ENCODE assay signal across 8 mouse cellular contexts in genomic region chr2:119476621-119477391, GRCm38 (mm10). TPM values are rescaled to one million over a fixed set of nuclear protein-coding genes. Genes with fewer than 3 reads are reported as not detected.
A peak's percentile ranks its signal among the peaks of the same experiment; 100 is the strongest.
DNase-seq lines count a peak whose midpoint lies in the region; ATAC-seq and TF ChIP-seq lines count a peak whose summit lies in the region.

No protein-coding gene starts in this region.

- peaks cover 7% of the 10 kb centered on the region; the same call in 1 of the 2 replicates for H3K36me3 ChIP-seq in heart, embryonic 10.5 days
- peaks cover 3% of the 10 kb centered on the region; the same call in 1 of the 2 replicates for H3K36me3 ChIP-seq in kidney, embryonic 14.5 days (ENCODE audit: control insufficient read depth, insufficient read depth, low read length)
- peaks cover 3% of the 10 kb centered on the region; the same call in 1 of the 2 replicates for H3K36me3 ChIP-seq in limb, embryonic 14.5 days (ENCODE audit: control insufficient read depth, insufficient read depth, low read length)
- H3K36me3 ChIP-seq in midbrain, embryonic 16.5 days (ENCODE audit: control insufficient read depth, insufficient read depth, low read length) = no peaks in the 10 kb centered on the region

- no peaks in the 10 kb centered on the region for H3K9me3 ChIP-seq in heart, embryonic 10.5 days
- H3K9me3 ChIP-seq in kidney, embryonic 14.5 days (ENCODE audit: control insufficient read depth, low read length) = no peaks in the 10 kb centered on the region
- H3K9me3 ChIP-seq in limb, embryonic 14.5 days (ENCODE audit: control insufficient read depth, low read length) = no peaks in the 10 kb centered on the region
- H3K9me3 ChIP-seq in midbrain, embryonic 16.5 days (replicated peaks; ENCODE audit: control insufficient read depth, low read length, poor library complexity, severe bottlenecking) = no peaks in the 10 kb centered on the region

- peak overlapping the region; percentile 98 for H3K9ac ChIP-seq in kidney, embryonic 14.5 days (ENCODE audit: low read depth, low read length)
- peak overlapping the region; percentile 99 for H3K9ac ChIP-seq in limb, embryonic 14.5 days (ENCODE audit: low read depth, low read length, severe bottlenecking)
- peak overlapping the region; percentile 89 for H3K9ac ChIP-seq in midbrain, embryonic 16.5 days (ENCODE audit: low read depth, low read length)

- peak; percentile 86 for DNase-seq in CD4-positive helper T cell, adult 2 months (ENCODE audit: low read depth, low spot score)
- DNase-seq in brain, adult 2 months (ENCODE audit: low read depth, low spot score) = peak; percentile 76
- DNase-seq in heart, embryonic 10.5 days (ENCODE audit: low spot score) = peak; percentile 92
- peak; percentile 58 for DNase-seq in limb, embryonic 14.5 days (ENCODE audit: low spot score)
- DNase-seq in spleen, postnatal 36 days (ENCODE audit: low spot score in 2 of 2) = peak; percentile 74 to 77

- H3K4me1 ChIP-seq in embryonic fibroblast, embryonic 13.5 days (ENCODE audit: control insufficient read depth, insufficient read depth, low read length) = peaks cover 7% of the 10 kb centered on the region
- peaks cover 21% of the 10 kb centered on the region for H3K4me1 ChIP-seq in heart, embryonic 10.5 days
- H3K4me1 ChIP-seq in kidney, embryonic 14.5 days (ENCODE audit: control insufficient read depth, insufficient read depth, low read length) = peaks cover 7% of the 10 kb centered on the region
- peaks cover 12% of the 10 kb centered on the region for H3K4me1 ChIP-seq in limb, embryonic 14.5 days (ENCODE audit: control insufficient read depth, insufficient read depth, low read length)
- peaks cover 21% of the 10 kb centered on the region for H3K4me1 ChIP-seq in midbrain, embryonic 16.5 days (ENCODE audit: control insufficient read depth, insufficient read depth, low read length)

- no peak for TF ChIP-seq CTCF in embryonic fibroblast, embryonic 13.5 days (IDR thresholded peaks at IDR 0.05; ENCODE audit: borderline replicate concordance, insufficient read depth, low read length)

- H3K4me2 ChIP-seq in kidney, embryonic 14.5 days (replicated peaks; ENCODE audit: low read depth, low read length) = peak overlapping the region; percentile 59
- H3K4me2 ChIP-seq in limb, embryonic 14.5 days (replicated peaks; ENCODE audit: low read depth, low read length, severe bottlenecking) = peak overlapping the region; percentile 75
- H3K4me2 ChIP-seq in midbrain, embryonic 16.5 days (ENCODE audit: low read length) = peak overlapping the region; percentile 68

- H3K4me3 ChIP-seq in embryonic fibroblast, embryonic 13.5 days (ENCODE audit: insufficient read depth, low read length) = peak overlapping the region; percentile 71
- peak overlapping the region; percentile 89 for H3K4me3 ChIP-seq in heart, embryonic 10.5 days
- H3K4me3 ChIP-seq in kidney, embryonic 14.5 days (ENCODE audit: low read length) = peak overlapping the region; percentile 55
- peak overlapping the region; percentile 72 for H3K4me3 ChIP-seq in limb, embryonic 14.5 days (replicated peaks; ENCODE audit: low read length)
- H3K4me3 ChIP-seq in midbrain, embryonic 16.5 days (ENCODE audit: low read depth, low read length) = peak overlapping the region; percentile 96

- H3K27me3 ChIP-seq in heart, embryonic 10.5 days (ENCODE audit: insufficient read depth, poor library complexity, severe bottlenecking) = no peaks in the 10 kb centered on the region
- H3K27me3 ChIP-seq in kidney, embryonic 14.5 days (ENCODE audit: control insufficient read depth, insufficient read depth, low read length) = no peaks in the 10 kb centered on the region
- H3K27me3 ChIP-seq in limb, embryonic 14.5 days (ENCODE audit: control insufficient read depth, insufficient read depth, low read length) = no peaks in the 10 kb centered on the region
- H3K27me3 ChIP-seq in midbrain, embryonic 16.5 days (ENCODE audit: control insufficient read depth, insufficient read depth, low read depth, low read length) = no peaks in the 10 kb centered on the region

- peak; percentile 77 for ATAC-seq in kidney, embryonic 14.5 days (ENCODE audit: low FRiP score, low TSS enrichment)
- peak; percentile 34 for ATAC-seq in limb, embryonic 14.5 days (ENCODE audit: low FRiP score, low read depth)
- peak; percentile 77 for ATAC-seq in midbrain, embryonic 16.5 days

- under 1% methylated on average over 44 of the region's 44 CpGs for WGBS in heart, embryonic 10.5 days
- under 1% methylated on average over 34 of the region's 44 CpGs for WGBS in kidney, embryonic 14.5 days
- WGBS in limb, embryonic 14.5 days = under 1% methylated on average over 40 of the region's 44 CpGs
- under 1% methylated on average over 36 of the region's 44 CpGs for WGBS in midbrain, embryonic 16.5 days

- TF ChIP-seq POLR2A in embryonic fibroblast, embryonic 13.5 days (IDR thresholded peaks at IDR 0.05; ENCODE audit: low read depth, low read length) = no peak; the same call in none of the 2 replicates
- no peak for TF ChIP-seq POLR2A in limb, embryonic 14.5 days (IDR thresholded peaks at IDR 0.05; ENCODE audit: borderline replicate concordance, extremely low read depth, insufficient read depth, insufficient read length)

- peak overlapping the region; percentile 80 for H3K27ac ChIP-seq in embryonic fibroblast, embryonic 13.5 days (ENCODE audit: insufficient read depth, low read length)
- H3K27ac ChIP-seq in heart, embryonic 10.5 days = peak overlapping the region; percentile 100
- H3K27ac ChIP-seq in kidney, embryonic 14.5 days (ENCODE audit: low read depth, low read length) = peak overlapping the region; percentile 97
- peak overlapping the region; percentile 99 for H3K27ac ChIP-seq in limb, embryonic 14.5 days (replicated peaks; ENCODE audit: low read depth, low read length)
- H3K27ac ChIP-seq in midbrain, embryonic 16.5 days (ENCODE audit: low read length) = peak overlapping the region; percentile 96

RNA-seq across cellular contexts. Expression of gene Ino80, which starts 0.7 kb away (rescaled TPM):
- 21.8 and 24.6 TPM in 2 replicates for polyA plus RNA-seq in embryonic fibroblast, embryonic 13.5 days (2011; ENCODE audit: insufficient read length, low read depth, missing spikeins)
- 2.7 and 3.4 TPM in 2 replicates for polyA plus RNA-seq in heart, embryonic 10.5 days (2016; fragmentation: Nextera tagmentation; extraction: Ambion mirVana)
- polyA plus RNA-seq in kidney, embryonic 14.5 days (2014; fragmentation: Nextera tagmentation; extraction: Ambion mirVana) = 6.2 and 8.4 TPM in 2 replicates
- polyA plus RNA-seq in limb, embryonic 14.5 days (2012; rRNA removed) = 15.7 and 16.4 TPM in 2 replicates
- 6.3 TPM in 2 replicates for polyA plus RNA-seq in limb, embryonic 14.5 days (2014; fragmentation: Nextera tagmentation; extraction: Ambion mirVana)
- 2.7 and 3.8 TPM in 2 replicates for polyA plus RNA-seq in midbrain, embryonic 16.5 days (2015; fragmentation: Nextera tagmentation; extraction: Ambion mirVana)

Comparison
In these comparisons a context has a peak if more than half of its experiments do, and no peak if none do; other contexts are left out.
1. Peak in every context shown above with its lines: DNase-seq, ATAC-seq, H3K4me3 ChIP-seq and H3K27ac ChIP-seq.